Mouse (Mus musculus) cortical plate, adult 2 months (tissue): ENCODE results near the gene Trmt10c.

Source experiments
- CTCF ChIP-seq: fragments of 200-500 bp; IDR thresholded peaks from 2 replicates; pipeline ENCODE4 v1.5.1; 2011; ENCODE audit warnings: mild to moderate bottlenecking, control low read depth, low read length; ENCODE audit not compliant: insufficient read depth; ENCODE audit errors: extremely low read depth
- POLR2A ChIP-seq: fragments of 200-500 bp; IDR thresholded peaks from 2 replicates; pipeline ENCODE4 v1.6.1; 2011; ENCODE audit warnings: mild to moderate bottlenecking, low read length, control low read depth; ENCODE audit not compliant: insufficient read depth; ENCODE audit errors: extremely low read depth

DNA sequence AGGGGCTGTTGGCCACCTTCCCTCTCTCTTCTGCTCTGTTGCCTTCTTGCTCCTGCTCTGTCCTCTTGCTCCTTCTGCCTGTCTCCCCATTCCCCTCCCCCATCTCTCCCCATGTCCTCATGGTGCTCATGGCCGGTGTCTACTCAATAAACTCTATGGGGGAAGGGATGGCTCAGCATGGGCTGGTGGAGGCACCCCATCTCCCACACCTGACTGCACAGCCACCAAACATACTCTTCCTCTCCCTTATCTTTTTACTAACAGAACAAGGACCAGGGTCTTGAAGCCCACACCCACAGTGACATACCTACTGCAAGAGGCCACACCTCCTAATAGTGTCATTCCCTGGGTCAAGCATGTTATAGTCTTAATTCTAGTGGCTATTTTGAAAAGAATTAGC, 36.5 kb upstream of the Trmt10c start:
- TF ChIP-seq CTCF (no peak), POLR2A (no peak)
